Mouse (Mus musculus): ENCODE measurements around the gene Zfp740.
"Not testable (repeated sequence)": the region's sequence is repeated elsewhere in the genome, so short reads cannot be mapped to it uniquely, and the experiment has no call there.

The Zfp740 gene

GRCm38 (mm10) chr15:102202971-102203834 is at the start of gene Zfp740:
Zfp740 (plus strand) TSS chr15:102203249.
- in situ Hi-C loops (cut with MseI, MboI): no loop called here

- in situ Hi-C loops (cut with MseI, MboI): not testable (repeated sequence)
These were observed 48.0 kb upstream of the Zfp740 start for GRCm38 (mm10) chr15:102155006-102155405.

- in situ Hi-C loops (cut with MseI, MboI): no loop called here
These were observed 46.2 kb upstream of the Zfp740 start for GRCm38 (mm10) chr15:102156836-102157235.

GRCm38 (mm10) chr15:102160415-102161060 is 42.5 kb upstream of the Zfp740 start:
- in situ Hi-C loops (cut with MseI, MboI): no loop called here

- in situ Hi-C loops (cut with MseI, MboI): no loop called here
These were observed 39.0 kb upstream of the Zfp740 start for GRCm38 (mm10) chr15:102163900-102164693.

GRCm38 (mm10) chr15:102165468-102166100 is 37.5 kb upstream of the Zfp740 start:
- in situ Hi-C loops (cut with MseI, MboI): no loop called here

- in situ Hi-C loops (cut with MseI, MboI): no loop called here
These were observed 35.4 kb upstream of the Zfp740 start for GRCm38 (mm10) chr15:102167620-102168021.

GRCm38 (mm10) chr15:102169064-102169463 is 34.0 kb upstream of the Zfp740 start:
- in situ Hi-C loops (cut with MseI, MboI): no loop called here

GRCm38 (mm10) chr15:102173581-102173980 is 29.5 kb upstream of the Zfp740 start:
- in situ Hi-C loops (cut with MseI, MboI): no loop called here

- in situ Hi-C loops (cut with MseI, MboI): loop anchor here in 1 of 2 experiments (5.0 kb wide), 1 partner anchor 46 kb away; no protein-coding TSS in a partner anchor
These were observed 27.2 kb upstream of the Zfp740 start for GRCm38 (mm10) chr15:102175736-102176319.

- in situ Hi-C loops (cut with MseI, MboI): loop anchor here in 1 of 2 experiments (5.0 kb wide), 1 partner anchor 46 kb away; no protein-coding TSS in a partner anchor
These were observed 26.3 kb upstream of the Zfp740 start for GRCm38 (mm10) chr15:102176571-102177316.

GRCm38 (mm10) chr15:102177417-102177816 is 25.6 kb upstream of the Zfp740 start:
- in situ Hi-C loops (cut with MseI, MboI): loop anchor here in 1 of 2 experiments (5.0 kb wide), 1 partner anchor 45 kb away; no protein-coding TSS in a partner anchor

GRCm38 (mm10) chr15:102178279-102178678 is 24.8 kb upstream of the Zfp740 start:
- in situ Hi-C loops (cut with MseI, MboI): loop anchor here in 1 of 2 experiments (5.0 kb wide), 1 partner anchor 44 kb away; no protein-coding TSS in a partner anchor

GRCm38 (mm10) chr15:102179106-102179505 is 23.9 kb upstream of the Zfp740 start:
- in situ Hi-C loops (cut with MseI, MboI): loop anchor here in 1 of 2 experiments (5.0 kb wide), 1 partner anchor 43 kb away; no protein-coding TSS in a partner anchor

GRCm38 (mm10) chr15:102179924-102180323 is 23.1 kb upstream of the Zfp740 start:
- in situ Hi-C loops (cut with MseI, MboI): loop anchor here in 1 of 2 experiments (5.0 kb wide), 1 partner anchor 42 kb away; no protein-coding TSS in a partner anchor

GRCm38 (mm10) chr15:102183076-102183475 is 20.0 kb upstream of the Zfp740 start:
- in situ Hi-C loops (cut with MseI, MboI): no loop called here

GRCm38 (mm10) chr15:102186239-102186638 is 16.8 kb upstream of the Zfp740 start:
- in situ Hi-C loops (cut with MseI, MboI): loop anchor here in 1 of 2 experiments (5.0 kb wide), 1 partner anchor 36 kb away; no protein-coding TSS in a partner anchor

- in situ Hi-C loops (cut with MseI, MboI): loop anchor here in 1 of 2 experiments (5.0 kb wide), 1 partner anchor 34 kb away; no protein-coding TSS in a partner anchor
These were observed 15.0 kb upstream of the Zfp740 start for GRCm38 (mm10) chr15:102188096-102188495.

- in situ Hi-C loops (cut with MseI, MboI): loop anchor here in 1 of 2 experiments (5.0 kb wide), 1 partner anchor 33 kb away; no protein-coding TSS in a partner anchor
These were observed 14.2 kb upstream of the Zfp740 start for GRCm38 (mm10) chr15:102188883-102189282.
